Mouse (Mus musculus) c-Kit-positive CD71-positive TER-119-negative erythroid progenitor cells, embryonic 14.5 days (primary cell): ENCODE data around the gene Mrc2.

Experiments used
- DNase-seq: peaks from one replicate; pipeline ENCODE4 v3.0.0-alpha.2; 2013; ENCODE audit warnings: low read depth

The Mrc2 gene

DNA sequence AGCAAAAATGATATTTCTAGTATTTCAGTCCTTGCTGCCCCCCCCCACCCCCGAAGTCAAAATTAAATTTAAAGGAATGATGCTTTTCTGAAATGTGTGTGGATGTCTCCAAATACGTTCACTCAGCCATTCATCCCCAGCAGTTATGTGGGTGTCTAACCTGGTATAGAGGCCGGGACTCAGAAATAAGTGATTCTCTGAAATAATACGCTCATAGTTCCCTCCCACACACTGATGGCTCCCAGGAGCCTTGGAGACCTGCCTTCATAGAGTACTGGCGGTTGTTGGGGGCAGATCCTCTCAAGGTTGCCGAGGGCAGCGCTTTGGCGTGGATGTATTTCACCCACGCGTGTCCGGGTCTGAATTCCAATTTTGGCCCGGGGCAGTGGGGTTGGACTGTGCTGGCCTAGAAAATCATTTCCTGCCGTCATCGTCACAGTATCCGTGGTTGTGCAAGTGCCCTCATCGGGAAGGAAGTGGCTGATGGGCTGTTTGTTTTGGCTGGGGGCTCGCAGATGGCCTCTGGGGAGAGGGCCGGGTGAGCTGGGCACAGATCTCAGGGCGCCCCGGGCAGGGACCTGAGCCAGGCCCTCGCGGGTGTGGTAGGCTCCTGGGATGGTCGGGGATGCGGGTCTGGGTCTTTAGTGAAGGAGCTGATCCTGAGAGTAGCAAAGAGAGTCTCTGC, 19.0 kb downstream of the Mrc2 start:
- no peak for DNase-seq

DNA sequence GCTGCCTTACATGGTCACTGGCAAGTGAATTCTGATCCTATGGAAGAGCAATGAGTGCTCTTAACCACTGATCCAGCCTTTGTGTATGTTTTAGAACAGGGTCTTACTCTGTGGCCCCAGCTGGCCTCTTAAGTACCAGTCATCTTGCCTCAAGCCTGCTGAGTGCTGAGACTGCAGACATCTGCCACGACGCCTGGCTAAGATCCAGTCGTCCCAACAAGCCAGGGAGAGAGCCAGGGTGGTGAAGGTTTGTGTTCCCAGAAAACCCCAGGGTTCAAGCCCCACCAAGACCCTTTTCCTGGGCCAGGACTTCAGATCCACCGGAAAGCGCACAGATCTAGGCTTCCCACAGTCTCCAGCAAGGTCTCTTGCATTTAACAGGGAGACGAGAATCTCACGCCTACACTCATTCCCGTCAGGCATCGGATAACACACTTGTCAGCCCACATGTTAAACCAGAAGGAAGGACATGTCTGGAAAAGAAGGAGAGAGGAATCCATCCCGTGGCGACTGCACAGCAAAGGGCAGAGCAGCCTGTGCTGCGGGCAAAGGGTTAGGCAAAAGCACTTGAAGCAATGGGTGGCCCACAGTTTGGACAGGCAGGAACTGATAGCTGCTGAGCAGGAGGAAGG, 20.0 kb downstream of the Mrc2 start:
- DNase-seq = no peak

DNA sequence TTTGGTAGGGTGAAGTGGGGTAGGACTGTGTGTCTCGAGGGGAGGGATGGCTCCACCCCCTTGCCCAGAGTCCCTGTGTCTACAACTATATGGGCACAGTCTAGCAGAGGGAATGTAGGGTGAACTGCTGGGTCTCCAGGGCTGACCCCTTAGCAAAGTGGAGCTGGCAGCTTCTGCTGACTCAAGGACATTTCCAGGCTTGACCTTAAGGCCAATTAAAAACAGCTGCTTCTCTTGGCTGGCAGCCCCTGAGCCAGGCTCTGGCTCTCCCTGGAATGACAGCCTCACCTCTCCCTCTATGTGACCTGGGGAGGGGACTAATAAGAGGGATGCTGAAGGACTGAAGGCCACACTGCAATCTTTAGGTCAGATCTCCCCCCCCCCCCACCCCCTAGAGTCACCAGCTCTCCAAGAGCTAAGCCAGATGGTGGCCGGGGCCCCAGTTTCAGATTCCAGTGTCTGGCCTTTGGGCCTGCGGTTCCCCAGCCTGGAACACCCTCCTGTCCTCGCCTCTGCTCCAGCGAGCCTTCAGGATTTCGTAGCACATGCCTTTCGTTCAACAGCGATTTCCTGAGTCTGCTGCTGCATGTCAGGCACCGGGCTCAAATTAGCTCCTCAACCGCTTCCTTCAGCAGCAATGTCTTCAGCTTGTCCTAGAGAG, 20.7 kb downstream of the Mrc2 start:
- DNase-seq = no peak

DNA sequence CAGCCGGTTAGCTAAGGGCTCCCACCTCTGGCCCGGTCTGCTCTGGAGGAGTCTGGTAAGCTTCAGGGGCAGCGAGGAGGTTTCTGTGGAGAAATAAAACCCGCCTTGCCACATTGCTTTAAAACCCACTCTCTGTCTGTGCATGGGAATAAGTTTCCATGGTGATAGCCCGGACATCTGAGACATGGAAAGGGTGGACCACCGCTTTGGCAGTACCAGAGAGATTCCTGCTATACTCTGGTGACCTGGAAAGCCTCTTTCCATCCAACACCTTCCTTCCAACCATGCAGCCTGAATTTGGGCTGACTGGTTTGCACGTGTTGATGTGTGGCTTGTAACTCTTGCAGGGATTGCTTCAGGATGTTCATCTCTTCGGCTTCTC, 21.2 kb downstream of the Mrc2 start:
- DNase-seq = no peak

DNA sequence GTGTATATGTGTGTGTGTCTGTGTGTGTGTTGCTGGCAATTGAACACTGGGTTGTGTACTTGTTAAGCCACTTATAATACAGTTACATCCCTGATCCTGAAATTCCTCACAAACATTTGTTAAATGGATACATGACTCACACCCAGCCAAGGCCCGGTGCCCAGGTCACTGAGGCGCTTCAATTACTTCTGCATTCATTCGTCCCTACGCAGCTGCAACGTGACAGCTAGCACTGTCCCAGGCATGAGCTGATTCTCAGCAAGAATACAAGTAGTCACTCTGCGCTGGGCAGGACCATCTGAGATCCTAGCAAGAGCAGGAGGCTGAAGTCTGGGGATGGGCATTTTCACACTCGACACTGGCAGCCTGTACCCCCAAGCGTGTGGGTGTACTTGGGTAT, 22.9 kb downstream of the Mrc2 start:
- no peak for DNase-seq

DNA sequence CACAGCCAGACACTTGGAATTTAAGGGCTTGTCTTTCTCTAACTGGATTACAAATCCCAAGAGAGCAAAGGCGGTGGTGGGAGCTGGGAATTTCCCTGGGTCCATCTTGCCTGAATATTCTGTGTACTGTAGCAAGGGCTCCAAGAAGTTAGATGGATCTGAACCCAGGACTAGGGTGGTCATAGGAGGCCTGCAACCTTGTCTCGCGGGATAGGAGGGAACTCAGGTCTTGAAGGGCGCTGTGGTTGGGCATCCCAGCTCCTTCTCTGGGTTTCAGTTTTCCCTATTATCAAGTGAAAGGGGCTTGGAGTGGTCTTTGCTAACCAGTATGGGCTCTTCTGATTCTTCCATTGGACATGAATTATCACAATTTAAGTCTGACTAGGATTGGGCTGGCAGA, 23.7 kb downstream of the Mrc2 start:
- DNase-seq = no peak

DNA sequence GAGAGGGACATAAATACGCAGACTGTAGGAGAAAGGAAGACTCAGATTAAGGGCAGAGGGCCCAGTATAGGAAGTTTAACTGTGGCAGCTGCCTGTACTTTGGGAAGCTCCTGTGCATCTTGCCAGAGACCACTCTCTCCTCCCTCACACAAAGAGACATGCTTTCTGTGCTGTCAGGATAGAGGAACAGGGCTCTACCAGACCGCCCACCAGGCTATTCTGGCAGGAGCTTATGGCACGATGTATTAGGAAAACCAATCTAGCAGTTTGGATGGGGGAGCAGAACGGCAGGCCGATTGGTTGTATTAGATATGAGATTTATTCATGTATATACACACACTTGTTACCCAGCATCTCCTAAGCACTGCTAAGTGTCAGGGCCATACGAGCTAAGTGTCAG, 25.3 kb downstream of the Mrc2 start:
- no peak for DNase-seq

DNA sequence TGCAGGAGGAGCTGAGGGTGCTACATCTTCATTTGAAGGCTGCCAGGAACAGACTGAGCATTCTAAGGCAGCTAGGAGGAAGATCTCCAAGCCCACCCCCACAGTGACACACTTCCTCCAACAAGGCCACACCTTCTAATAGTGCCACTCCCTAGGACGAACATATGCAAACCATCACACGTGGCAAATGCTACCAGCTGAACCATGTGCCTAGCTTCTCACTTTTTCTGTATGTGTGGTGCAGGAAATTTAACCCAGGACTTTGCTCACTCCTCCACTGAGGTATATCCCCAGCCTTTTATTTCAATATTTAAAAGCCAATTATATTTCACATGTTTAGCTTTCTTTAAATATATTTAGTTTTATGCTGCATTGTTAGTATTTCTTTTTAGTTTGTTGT, 28.6 kb downstream of the Mrc2 start:
- no peak for DNase-seq

DNA sequence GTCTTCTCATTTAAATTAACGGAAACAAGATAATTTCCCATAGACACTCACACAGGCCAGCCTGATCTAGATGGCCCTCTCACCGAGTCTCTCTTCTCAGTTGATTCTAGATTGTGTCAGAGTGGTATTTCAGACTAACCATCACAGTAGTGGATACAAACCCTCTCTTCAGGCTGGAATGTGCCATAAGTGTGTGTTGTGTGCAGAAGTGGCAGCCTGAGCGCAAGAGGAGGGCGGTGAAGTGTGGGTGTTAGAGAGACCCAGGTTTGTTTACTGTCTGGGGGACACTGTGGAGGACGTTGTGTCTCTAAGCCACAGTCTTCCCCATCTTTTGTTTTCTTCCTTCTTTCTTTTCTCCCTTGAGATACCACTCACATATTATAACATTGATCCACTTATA, 31.1 kb downstream of the Mrc2 start:
- DNase-seq = no peak

DNA sequence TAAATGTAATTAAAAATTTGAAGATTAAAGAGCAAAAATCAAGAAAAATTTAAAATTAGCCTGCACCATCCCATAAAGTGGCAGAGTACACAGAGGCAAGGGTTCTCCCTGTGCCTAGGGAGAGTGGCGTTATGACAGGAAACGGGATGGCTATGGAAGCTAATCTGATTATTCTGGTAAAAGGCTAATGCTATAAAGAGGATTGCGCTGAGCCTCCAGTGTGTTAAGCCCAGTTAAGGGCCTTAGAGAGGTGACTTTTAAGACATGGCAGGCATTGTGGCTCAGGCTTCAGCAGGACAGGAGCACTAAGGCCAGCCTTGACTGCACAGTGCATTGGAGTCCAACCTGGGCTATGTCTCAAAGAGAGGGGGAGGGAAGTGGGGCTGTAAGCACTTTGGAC, 34.7 kb downstream of the Mrc2 start:
- no peak for DNase-seq

DNA sequence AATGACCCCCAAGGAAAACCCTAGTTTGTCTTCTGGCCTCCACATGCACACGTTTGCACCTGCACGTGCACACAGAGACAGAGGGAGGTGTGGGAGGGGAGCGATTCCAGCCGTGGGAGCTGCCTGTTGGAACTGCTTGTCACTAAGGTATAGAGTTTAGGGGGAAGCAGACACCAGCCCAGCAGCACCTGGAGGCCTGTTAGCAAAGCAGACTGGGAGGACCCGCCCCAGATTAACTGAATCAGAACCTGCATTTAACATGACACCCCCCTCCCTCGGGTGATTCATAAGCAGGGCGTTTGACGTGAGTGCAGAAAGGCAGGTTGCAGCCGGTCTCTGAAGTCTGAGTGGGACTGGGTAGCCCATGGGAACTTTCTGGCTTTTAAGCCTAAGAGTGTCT, 37.5 kb downstream of the Mrc2 start:
- DNase-seq = no peak

DNA sequence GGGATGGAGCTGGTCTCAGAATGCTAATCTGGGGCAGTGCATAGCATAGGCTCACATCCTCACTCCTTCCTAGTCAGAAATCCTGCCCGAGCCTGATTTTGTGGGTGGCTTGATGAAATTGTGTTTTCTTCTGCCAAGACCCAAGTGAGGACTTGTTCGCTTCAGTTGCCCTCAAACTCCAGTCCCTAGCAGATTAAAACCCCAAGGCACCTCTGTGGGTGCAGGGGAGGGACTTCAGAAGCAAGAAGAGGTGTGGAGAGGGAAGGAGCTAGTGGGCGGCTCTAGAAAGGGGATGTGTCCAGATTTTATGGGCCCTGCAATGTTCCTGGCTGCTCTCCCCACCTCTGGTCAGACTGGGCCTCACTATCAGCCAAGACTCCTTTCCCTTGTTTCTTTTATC, 38.7 kb downstream of the Mrc2 start:
- no peak for DNase-seq

DNA sequence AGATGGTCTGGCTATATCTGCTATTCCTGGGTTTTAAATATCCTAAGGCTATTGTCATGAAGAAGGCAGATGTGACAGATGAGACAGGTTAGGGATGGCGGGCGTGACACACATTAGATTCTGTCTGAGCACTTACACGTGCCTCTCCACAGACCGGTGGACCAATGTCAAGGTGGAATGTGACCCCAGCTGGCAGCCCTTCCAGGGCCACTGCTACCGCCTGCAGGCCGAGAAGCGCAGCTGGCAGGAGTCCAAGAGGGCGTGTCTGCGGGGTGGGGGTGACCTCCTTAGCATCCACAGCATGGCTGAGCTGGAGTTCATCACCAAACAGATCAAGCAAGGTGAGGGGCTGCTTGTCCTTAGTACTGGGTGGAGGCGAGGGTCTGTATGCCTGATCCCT, 39.3 kb downstream of the Mrc2 start:
- DNase-seq = no peak

DNA sequence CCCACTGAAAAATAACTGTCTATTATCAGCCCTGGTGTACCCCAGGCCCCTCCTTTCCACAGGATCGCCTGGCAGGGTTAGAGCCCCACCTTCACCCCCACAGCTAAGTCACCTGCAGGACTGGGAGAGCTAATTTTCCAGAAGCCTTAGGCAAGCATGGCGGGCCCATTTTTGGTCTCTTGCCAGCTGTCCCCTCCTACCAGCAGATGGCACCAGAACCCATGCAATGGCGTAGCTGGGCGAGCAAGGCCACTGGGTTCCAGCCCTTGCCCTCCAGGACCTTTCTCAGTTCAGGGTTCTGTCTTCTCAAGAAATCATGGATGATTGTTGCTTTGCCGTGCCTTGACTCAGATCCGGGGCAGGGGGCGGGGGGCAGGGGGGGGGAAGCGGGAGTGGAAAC, 40.0 kb downstream of the Mrc2 start:
- DNase-seq = peak; percentile 7

DNA sequence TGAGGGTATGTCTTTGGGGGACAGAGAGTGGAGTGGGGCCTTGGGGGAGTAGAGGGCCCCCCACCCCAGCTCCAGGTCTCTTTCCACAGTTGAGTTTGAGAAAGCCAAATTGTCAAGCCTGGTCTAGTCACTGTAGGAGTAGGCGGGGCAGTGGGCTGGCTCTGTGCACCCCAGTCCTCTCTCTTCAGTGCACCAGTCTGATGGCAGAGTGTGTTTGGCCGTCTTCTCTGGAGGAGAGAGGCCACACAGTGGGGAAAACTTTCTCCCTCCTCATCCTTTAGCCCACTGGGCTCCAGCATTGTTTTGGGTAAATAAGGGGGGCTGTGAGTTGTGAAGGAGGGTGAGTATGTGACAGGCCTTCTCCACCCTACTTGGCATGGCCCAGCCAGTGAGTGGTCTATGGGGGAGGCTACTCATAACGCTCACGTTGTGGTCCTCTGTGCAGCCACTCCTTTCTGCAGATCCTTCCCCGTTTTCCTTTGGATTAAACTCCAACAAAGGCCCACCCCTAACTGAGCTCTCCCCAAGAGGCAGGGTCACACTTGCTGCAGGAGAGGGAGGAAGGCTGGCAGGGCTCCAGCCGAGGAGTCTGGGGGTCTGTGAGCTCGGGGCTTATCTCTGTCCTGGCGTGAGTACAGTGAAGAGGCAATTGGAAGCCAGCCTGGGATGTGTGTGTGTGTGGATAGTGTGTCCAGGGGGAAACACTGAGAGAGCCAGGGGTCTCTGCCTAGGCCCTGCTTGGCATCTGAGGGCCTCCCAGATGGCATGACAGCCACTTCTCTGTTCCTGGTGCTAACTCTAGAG, 41.6 kb downstream of the Mrc2 start:
- DNase-seq = no peak

DNA sequence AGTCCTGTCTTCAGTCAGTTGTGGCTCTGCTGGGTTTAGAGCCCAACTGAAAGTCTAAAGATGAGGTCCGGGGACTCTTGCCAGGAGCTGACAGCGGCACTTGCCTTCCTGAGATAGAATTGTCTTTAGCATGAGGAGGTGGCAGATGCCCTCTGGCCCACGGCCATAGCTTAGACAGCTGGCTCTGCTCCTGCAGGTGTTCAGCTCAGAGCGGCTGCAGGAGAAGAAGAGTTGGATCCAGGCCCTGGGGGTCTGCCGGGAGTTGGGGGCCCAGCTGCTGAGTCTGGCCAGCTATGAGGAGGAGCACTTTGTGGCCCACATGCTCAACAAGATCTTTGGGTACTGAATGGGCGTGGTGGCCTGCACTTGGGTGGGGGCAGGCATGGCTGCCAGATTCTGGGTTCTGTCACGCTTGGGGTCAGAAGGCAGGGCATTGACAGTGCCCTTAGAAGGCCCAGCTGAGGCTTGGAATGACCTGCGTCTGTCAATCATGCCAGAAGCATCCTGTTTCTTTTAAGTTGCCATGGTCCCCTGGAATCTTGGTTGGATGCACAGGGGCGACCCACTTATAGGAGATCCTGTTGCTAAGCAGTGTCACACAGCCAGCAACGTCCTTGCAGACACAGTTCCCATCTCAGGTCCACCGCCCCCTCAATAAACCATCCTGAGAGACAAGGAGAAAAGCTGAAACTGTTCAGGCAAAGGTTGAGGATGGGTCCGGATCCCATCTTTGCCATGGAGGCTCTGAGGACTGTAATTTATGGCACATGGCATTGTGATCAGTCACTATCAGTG, 46.4 kb downstream of the Mrc2 start:
- no peak for DNase-seq

DNA sequence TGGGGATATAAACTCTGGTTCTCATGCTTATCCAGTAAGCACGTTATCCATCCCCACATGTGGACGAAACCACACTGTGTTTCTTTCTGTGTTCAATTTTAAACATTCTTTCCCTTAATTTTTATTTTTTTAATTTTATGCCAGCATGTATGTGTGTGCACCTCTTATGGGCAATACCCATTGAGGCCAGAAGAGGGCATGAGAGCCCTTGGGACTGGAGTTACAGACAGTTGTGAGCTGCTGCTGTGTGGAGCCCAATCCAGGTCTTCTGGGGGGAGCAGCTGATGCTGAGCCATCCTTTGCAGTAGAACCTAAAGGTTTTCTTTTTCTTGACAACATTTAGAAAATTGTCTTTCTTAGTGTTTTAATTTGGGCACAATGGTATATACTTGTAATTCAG, 52.8 kb downstream of the Mrc2 start:
- DNase-seq = no peak

DNA sequence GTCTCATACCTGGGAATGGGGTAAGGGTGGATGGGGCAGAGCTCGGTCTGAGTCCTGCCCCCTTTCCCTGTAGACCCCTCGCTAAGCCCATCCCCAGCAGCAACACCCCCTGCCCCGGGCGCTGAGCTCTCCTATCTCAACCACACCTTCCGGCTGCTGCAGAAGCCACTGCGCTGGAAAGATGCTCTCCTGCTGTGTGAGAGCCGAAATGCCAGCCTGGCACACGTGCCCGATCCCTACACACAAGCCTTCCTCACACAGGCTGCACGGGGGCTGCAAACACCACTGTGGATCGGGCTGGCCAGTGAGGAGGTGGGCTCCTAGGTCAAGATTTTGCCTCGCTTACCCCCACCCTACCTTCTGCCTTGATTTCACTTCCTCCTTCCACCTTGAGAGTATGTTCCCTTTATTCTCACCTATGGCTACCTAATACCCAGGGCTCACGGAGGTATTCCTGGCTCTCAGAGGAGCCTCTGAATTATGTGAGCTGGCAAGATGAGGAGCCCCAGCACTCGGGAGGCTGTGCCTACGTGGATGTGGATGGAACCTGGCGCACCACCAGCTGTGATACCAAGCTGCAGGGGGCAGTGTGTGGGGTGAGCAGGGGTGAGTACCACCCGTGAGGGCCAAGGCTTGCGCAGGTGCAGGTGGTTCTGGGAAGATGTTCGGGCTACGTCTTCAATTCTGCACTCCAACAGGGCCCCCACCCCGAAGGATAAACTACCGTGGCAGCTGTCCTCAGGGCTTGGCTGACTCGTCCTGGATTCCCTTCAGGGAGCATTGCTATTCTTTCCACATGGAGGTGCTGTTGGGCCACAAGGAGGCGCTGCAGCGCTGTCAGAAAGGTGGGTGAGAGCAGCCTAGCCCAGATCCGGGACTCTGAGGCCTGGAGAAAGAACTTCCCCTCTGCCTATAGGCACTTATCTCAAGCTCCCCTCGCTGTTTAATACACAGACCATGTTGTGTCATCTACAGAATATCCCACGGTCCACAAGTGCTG, 55.0 kb downstream of the Mrc2 start:
- DNase-seq = peak; percentile 68

DNA sequence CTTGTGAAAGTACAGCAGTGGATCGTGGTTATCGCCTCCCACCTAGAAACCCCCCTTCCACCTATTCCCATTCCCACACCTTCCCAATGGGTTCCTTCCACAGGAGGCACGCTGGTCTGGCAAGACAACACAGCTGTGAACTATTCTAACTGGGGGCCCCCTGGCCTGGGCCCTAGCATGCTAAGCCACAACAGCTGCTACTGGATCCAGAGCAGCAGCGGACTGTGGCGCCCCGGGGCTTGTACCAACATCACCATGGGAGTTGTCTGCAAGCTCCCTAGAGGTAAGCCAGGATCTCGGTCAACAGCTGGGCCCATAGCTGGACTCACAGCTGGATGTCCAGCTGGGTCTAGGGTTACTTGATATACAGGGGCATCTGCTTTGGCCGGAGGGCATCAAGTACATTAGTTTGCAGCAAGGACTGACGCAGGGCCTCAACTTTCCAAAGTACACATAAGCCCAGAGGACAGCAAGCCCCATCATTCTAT, 56.1 kb downstream of the Mrc2 start:
- DNase-seq = no peak

DNA sequence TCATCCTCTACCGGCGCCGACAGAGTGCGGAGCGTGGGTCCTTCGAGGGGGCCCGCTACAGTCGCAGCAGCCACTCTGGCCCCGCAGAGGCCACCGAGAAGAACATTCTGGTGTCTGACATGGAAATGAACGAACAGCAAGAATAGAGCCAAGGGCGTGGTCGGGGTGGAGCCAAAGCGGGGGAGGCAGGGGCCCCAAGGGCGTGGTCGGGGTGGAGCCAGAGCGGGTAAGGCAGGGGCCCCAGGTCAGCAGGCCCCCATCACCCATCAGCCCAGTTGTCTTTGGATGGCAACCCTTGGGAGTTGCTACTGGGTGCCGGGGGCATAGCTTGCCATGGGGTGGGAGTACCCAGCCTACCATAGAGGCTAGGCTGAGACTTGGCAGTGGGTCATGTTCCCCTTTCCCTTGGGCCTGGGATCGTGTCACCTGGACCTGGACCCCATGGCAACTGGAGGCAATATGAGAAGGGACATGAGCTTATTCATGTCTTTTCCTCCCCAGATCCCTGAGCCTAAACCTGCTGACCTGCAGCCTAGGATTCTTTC, 57.4 kb downstream of the Mrc2 start:
- DNase-seq = no peak
